Mouse (Mus musculus): ENCODE results near the gene Cbfa2t2. TPM values are rescaled to one million over a fixed set of nuclear protein-coding genes. Genes with fewer than 3 reads are reported as not detected.

The Cbfa2t2 gene
- polyA plus RNA-seq, 1 experiment from 2014 or later = 6.0 TPM

DNA sequence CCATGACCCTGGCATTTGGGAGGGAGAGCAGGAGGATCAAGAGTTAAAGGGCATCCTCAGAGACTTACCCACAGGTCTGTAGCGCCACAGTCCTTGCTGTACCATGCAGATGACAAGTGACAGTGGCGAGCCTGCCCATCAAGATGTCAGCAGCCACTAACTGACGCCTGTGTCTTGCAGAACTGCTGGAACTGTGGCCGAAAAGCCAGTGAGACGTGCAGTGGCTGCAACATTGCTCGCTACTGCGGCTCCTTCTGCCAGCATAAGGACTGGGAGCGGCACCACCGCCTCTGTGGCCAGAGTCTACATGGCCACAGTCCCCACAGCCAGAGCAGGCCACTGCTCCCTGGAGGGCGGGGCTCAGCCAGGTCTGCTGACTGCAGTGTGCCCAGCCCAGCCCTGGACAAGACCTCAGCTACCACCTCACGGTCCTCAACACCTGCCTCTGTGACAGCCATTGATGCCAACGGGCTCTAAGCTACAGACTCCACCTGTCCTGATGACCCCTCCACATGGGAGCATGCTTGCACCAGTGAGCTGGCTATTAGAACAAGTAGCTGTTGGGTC is 98.5 kb downstream of the Cbfa2t2 start:
- Histone ChIP-seq H3K4me3 (ENCODE audit: low read depth, low read length) (no peak overlapping the region), H3K9me3 (ENCODE audit: low read length) (no peaks in the 10 kb centered on the region), H3K4me2 (ENCODE audit: low read depth, low read length) (no peak overlapping the region), H3K27me3 (ENCODE audit: insufficient read depth, low read length) (no peaks in the 10 kb centered on the region), H3K27ac (ENCODE audit: low read depth) (no peak overlapping the region), H3K4me1 (ENCODE audit: insufficient read depth) (no peaks in the 10 kb centered on the region), H3K36me3 (replicated peaks; ENCODE audit: insufficient read depth, low read length) (peaks cover 33% of the 10 kb centered on the region), H3K9ac (replicated peaks) (no peak overlapping the region)
- WGBS (ENCODE audit: insufficient replicate concordance) = 86% methylated on average over 12 of the region's 12 CpGs
- TF ChIP-seq EP300 (IDR thresholded peaks at IDR 0.05; ENCODE audit: low read depth) (no peak), CTCF (IDR thresholded peaks at IDR 0.05; ENCODE audit: low read depth) (no peak)
- DNase-seq (no peak), ATAC-seq (no peak)

DNA sequence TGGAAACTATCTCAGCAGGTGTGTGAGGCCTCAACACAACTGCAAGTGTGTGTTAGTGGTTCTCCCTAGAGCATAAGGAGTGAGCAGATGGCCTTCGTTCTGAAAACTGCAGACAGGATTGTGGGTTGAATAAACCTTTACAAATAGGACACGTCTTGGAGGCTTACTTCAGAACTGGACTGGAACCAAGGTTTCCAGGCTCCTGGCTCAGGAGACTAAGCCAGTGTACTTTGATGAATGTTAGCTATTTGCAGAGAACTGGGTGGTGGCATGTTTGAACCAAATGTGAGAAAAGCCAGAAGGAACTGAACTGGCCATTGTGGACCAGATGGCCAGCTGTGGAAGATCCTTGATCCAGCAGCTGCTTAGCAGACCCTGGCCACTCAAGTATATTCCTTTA is 102.0 kb downstream of the Cbfa2t2 start:
- Histone ChIP-seq H3K4me2 (ENCODE audit: low read depth, low read length) (no peak overlapping the region), H3K4me1 (ENCODE audit: insufficient read depth) (no peaks in the 10 kb centered on the region), H3K36me3 (replicated peaks; ENCODE audit: insufficient read depth, low read length) (peaks cover 16% of the 10 kb centered on the region), H3K27me3 (ENCODE audit: insufficient read depth, low read length) (no peaks in the 10 kb centered on the region), H3K9ac (replicated peaks) (no peak overlapping the region), H3K4me3 (ENCODE audit: low read depth, low read length) (no peak overlapping the region), H3K9me3 (ENCODE audit: low read length) (no peaks in the 10 kb centered on the region), H3K27ac (ENCODE audit: low read depth) (no peak overlapping the region)
- TF ChIP-seq CTCF (IDR thresholded peaks at IDR 0.05; ENCODE audit: low read depth) (no peak), EP300 (IDR thresholded peaks at IDR 0.05; ENCODE audit: low read depth) (no peak)
- WGBS (ENCODE audit: insufficient replicate concordance) = 74% methylated on average over 2 of the region's 2 CpGs
- DNase-seq = no peak
- ATAC-seq = no peak

DNA sequence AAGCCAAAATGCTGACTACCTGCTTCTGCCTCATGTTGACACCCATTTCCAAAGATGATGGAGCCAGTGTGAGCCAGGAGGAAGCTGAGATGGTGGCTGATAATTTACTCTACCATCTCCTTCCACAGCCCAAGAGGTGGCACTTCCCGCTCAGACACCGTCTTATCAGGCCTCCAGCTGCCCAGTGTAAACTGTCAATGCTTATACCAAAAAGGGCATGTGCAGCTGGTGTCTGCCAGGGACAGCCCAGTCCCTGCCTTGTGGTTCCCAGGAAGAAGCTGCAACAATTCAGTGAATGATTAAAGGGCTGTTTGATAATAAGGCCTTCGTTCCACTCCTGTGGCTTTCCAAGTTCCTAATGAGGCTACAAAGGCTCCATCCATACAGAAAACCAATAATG is 102.4 kb downstream of the Cbfa2t2 start:
- Histone ChIP-seq H3K27me3 (ENCODE audit: insufficient read depth, low read length) (no peaks in the 10 kb centered on the region), H3K36me3 (replicated peaks; ENCODE audit: insufficient read depth, low read length) (peaks cover 16% of the 10 kb centered on the region), H3K27ac (ENCODE audit: low read depth) (no peak overlapping the region), H3K9me3 (ENCODE audit: low read length) (no peaks in the 10 kb centered on the region), H3K4me1 (ENCODE audit: insufficient read depth) (no peaks in the 10 kb centered on the region), H3K4me3 (ENCODE audit: low read depth, low read length) (no peak overlapping the region), H3K9ac (replicated peaks) (no peak overlapping the region), H3K4me2 (ENCODE audit: low read depth, low read length) (no peak overlapping the region)
- 48% methylated on average over 3 of the region's 3 CpGs for WGBS (ENCODE audit: insufficient replicate concordance)
- ATAC-seq = peak; percentile 58; the same call in 1 of the 2 replicates
- TF ChIP-seq EP300 (IDR thresholded peaks at IDR 0.05; ENCODE audit: low read depth) = peak; percentile 53; the same call in 1 of the 2 replicates
- no peak for TF ChIP-seq CTCF (IDR thresholded peaks at IDR 0.05; ENCODE audit: low read depth)
- DNase-seq = no peak

DNA sequence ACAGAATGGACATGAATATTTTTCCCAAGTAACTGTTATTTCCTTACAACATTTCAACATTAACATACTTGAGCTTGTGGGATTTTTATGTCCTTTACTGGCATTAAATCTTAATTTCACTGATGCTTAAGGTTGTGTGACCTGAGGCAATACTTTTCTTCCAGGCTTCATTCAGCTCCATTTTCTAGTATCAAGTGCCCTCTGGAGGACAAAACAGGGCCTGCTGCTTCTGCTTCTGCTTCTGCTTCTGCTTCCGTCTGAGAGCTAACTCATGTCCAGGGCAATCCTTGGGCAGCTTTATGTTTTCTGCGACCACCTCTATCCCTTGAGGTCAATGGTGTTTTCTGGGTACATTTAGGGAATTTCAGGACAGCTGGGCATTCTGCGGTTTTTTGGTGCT is 103.4 kb downstream of the Cbfa2t2 start:
- Histone ChIP-seq H3K4me3 (ENCODE audit: low read depth, low read length) (no peak overlapping the region), H3K27ac (ENCODE audit: low read depth) (no peak overlapping the region), H3K9me3 (ENCODE audit: low read length) (no peaks in the 10 kb centered on the region), H3K9ac (replicated peaks) (no peak overlapping the region), H3K36me3 (replicated peaks; ENCODE audit: insufficient read depth, low read length) (peaks cover 13% of the 10 kb centered on the region), H3K27me3 (ENCODE audit: insufficient read depth, low read length) (no peaks in the 10 kb centered on the region), H3K4me2 (ENCODE audit: low read depth, low read length) (no peak overlapping the region), H3K4me1 (ENCODE audit: insufficient read depth) (no peaks in the 10 kb centered on the region)
- ATAC-seq (no peak), DNase-seq (no peak)
- 68% methylated on average over 3 of the region's 3 CpGs for WGBS (ENCODE audit: insufficient replicate concordance)
- TF ChIP-seq CTCF (IDR thresholded peaks at IDR 0.05; ENCODE audit: low read depth) (peak; percentile 72), EP300 (IDR thresholded peaks at IDR 0.05; ENCODE audit: low read depth) (no peak)

DNA sequence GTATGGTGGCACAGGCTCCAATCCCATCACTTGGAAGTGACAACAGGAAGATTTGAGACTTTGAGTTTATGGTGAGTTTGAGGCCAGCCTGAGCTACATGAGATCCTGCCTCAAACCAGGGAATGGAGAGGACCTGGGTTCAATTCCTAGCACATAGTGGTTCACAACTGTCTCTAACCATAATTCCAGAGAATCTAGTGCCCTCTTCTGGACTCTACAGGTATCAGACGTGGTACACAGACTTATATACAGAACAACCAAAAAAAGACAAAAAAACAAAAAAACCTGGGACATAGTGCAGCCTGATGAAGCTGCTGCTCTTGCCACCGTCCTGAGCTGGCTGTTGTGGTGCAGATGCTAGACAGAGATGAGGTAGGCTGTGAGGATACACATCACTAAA is 105.3 kb downstream of the Cbfa2t2 start:
- ATAC-seq (no peak), DNase-seq (no peak)

DNA sequence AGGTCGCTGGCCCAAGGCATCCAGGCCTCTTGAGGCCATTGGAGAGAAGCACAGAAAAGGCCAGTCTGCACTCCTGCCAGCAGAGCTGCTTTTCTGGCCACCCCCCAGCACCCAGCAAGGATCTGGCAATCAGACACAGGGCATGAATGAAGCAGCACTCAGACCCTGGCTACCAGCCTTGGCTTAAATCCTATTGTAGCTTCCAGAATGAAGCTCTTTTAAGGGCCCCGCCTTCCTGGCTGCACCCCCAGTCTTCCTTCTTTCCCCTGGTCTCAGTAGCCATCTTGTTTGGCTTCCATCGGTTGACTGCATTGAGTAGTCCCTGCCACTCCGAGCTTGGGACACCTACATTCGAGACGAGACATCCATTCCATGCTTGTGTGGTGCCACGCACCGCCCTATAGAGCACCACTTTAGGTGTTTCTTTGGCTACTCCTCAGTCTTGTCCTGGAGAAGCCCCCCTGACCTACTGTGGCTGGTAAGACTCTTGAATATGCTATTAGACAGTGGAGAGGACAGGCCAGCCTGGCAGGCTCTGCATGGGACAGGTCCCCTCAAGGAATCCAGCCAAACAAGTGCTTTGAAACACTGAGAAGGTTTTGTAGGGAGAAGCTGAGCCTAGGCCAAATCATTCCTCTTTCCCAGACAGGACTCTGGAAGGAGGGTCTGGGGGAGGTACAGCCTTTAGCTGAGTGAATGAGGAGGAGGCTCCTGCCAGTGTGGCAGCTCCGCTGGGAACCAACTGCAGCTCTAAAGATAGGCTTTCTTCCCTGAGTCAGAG is 107.5 kb downstream of the Cbfa2t2 start:
- Histone ChIP-seq H3K4me2 (ENCODE audit: low read depth, low read length) (no peak overlapping the region), H3K36me3 (replicated peaks; ENCODE audit: insufficient read depth, low read length) (no peaks in the 10 kb centered on the region), H3K4me1 (ENCODE audit: insufficient read depth) (no peaks in the 10 kb centered on the region; the same call in 1 of the 2 replicates), H3K4me3 (ENCODE audit: low read depth, low read length) (no peak overlapping the region), H3K27ac (ENCODE audit: low read depth) (no peak overlapping the region), H3K9me3 (ENCODE audit: low read length) (no peaks in the 10 kb centered on the region), H3K9ac (replicated peaks) (no peak overlapping the region), H3K27me3 (ENCODE audit: insufficient read depth, low read length) (no peaks in the 10 kb centered on the region)
- ATAC-seq (no peak), DNase-seq (no peak)
- TF ChIP-seq EP300 (IDR thresholded peaks at IDR 0.05; ENCODE audit: low read depth) (no peak), CTCF (IDR thresholded peaks at IDR 0.05; ENCODE audit: low read depth) (no peak)
- WGBS (ENCODE audit: insufficient replicate concordance) = 87% methylated on average over 9 of the region's 9 CpGs

More for the DNA sequence above, 105.3 kb downstream of the Cbfa2t2 start:
- no peaks in the 10 kb centered on the region for H3K27me3 ChIP-seq (ENCODE audit: insufficient read depth, low read length)
- H3K4me3 ChIP-seq (ENCODE audit: low read depth, low read length) = no peak overlapping the region
- no peak overlapping the region for H3K27ac ChIP-seq (ENCODE audit: low read depth)
- WGBS (ENCODE audit: insufficient replicate concordance) = 70% methylated on average over 2 of the region's 2 CpGs
- no peaks in the 10 kb centered on the region for H3K36me3 ChIP-seq (replicated peaks; ENCODE audit: insufficient read depth, low read length)
- TF ChIP-seq CTCF (IDR thresholded peaks at IDR 0.05; ENCODE audit: low read depth) (no peak), EP300 (IDR thresholded peaks at IDR 0.05; ENCODE audit: low read depth) (no peak)
- no peak overlapping the region for H3K4me2 ChIP-seq (ENCODE audit: low read depth, low read length)
- H3K4me1 ChIP-seq (ENCODE audit: insufficient read depth) = no peaks in the 10 kb centered on the region
- H3K9ac ChIP-seq (replicated peaks) = no peak overlapping the region
- H3K9me3 ChIP-seq (ENCODE audit: low read length) = no peaks in the 10 kb centered on the region

Measured in liver, postnatal 0 days (tissue).